Mouse (Mus musculus): ENCODE results near the gene Arhgap24.
A peak's percentile ranks its signal among the peaks of the same experiment; 100 is the strongest.

The Arhgap24 gene

GRCm38 (mm10) chr5:102481215-102482211, at the start of gene Arhgap24:
Gene Arhgap24, plus strand, starts transcription at chr5:102481391.
- DNase-seq = peak; percentile 15 to 22

- DNase-seq = no peak
Observed at GRCm38 (mm10) chr5:102434182-102434581, 47.0 kb upstream of the Arhgap24 start.

- no peak for DNase-seq
Observed at GRCm38 (mm10) chr5:102436581-102436980, 44.6 kb upstream of the Arhgap24 start.

GRCm38 (mm10) chr5:102439119-102439877, 41.9 kb upstream of the Arhgap24 start:
- no peak for DNase-seq

GRCm38 (mm10) chr5:102447436-102447835, 33.8 kb upstream of the Arhgap24 start:
- no peak for DNase-seq

GRCm38 (mm10) chr5:102450897-102451296, 30.3 kb upstream of the Arhgap24 start:
- DNase-seq = no peak

- DNase-seq = no peak
Observed at GRCm38 (mm10) chr5:102452079-102452797, 29.0 kb upstream of the Arhgap24 start.

GRCm38 (mm10) chr5:102453324-102453723, 27.9 kb upstream of the Arhgap24 start:
- no peak for DNase-seq

GRCm38 (mm10) chr5:102455247-102455646, 25.9 kb upstream of the Arhgap24 start:
- DNase-seq = no peak

- DNase-seq = no peak
Observed at GRCm38 (mm10) chr5:102460452-102461197, 20.6 kb upstream of the Arhgap24 start.

GRCm38 (mm10) chr5:102462948-102463347, 18.2 kb upstream of the Arhgap24 start:
- DNase-seq = no peak

GRCm38 (mm10) chr5:102465372-102465771, 15.8 kb upstream of the Arhgap24 start:
- DNase-seq = no peak

- no peak for DNase-seq
Observed at GRCm38 (mm10) chr5:102468292-102468691, 12.9 kb upstream of the Arhgap24 start.

- no peak for DNase-seq
Observed at GRCm38 (mm10) chr5:102470284-102470683, 10.9 kb upstream of the Arhgap24 start.

GRCm38 (mm10) chr5:102478076-102478475, 3.1 kb upstream of the Arhgap24 start:
- DNase-seq = peak in 1 of 2 experiments; percentile 15

- DNase-seq = no peak
Observed at GRCm38 (mm10) chr5:102483285-102483975, 2.2 kb downstream of the Arhgap24 start.

GRCm38 (mm10) chr5:102491554-102491953, 10.4 kb downstream of the Arhgap24 start:
- DNase-seq = no peak

- DNase-seq = no peak
Observed at GRCm38 (mm10) chr5:102492152-102492551, 11.0 kb downstream of the Arhgap24 start.

- DNase-seq = peak in 1 of 2 experiments; percentile 3
Observed at GRCm38 (mm10) chr5:102494827-102495226, 13.6 kb downstream of the Arhgap24 start.

- DNase-seq = no peak
Observed at GRCm38 (mm10) chr5:102497205-102497604, 16.0 kb downstream of the Arhgap24 start.

- no peak for DNase-seq
Observed at GRCm38 (mm10) chr5:102498747-102499146, 17.6 kb downstream of the Arhgap24 start.

All from cerebellum, postnatal 25 days (tissue).